Mouse (Mus musculus) bone marrow, adult 2 months (tissue): ENCODE measurements around the gene Yif1b.

ENCODE experiments used
- CTCF ChIP-seq: fragments of 200-500 bp; IDR thresholded peaks from 2 replicates; pipeline ENCODE4 v1.5.1; 2011; ENCODE audit warnings: low read length, control low read depth; ENCODE audit not compliant: control insufficient read depth, insufficient read depth
- POLR2A ChIP-seq: fragments of 200-500 bp; IDR thresholded peaks from 2 replicates; pipeline ENCODE4 v1.6.1; 2011; ENCODE audit warnings: low read depth, mild to moderate bottlenecking, control low read depth, low read length, borderline replicate concordance; ENCODE audit not compliant: control insufficient read depth

GRCm38 (mm10) chr7:29263831-29264230, 25.7 kb downstream of the Yif1b start:
- TF ChIP-seq CTCF (no peak), POLR2A (no peak)
